Mouse (Mus musculus) regulatory T cell (primary cell): Measurements from ENCODE around the gene Gipc3.

ENCODE experiments used
- in situ Hi-C: fragments of 300-600 bp; cut with MboI, MseI; formaldehyde crosslinking; loops from one replicate; pipeline ENCODE4 v1.15.1; 2025; ENCODE audit warnings: high pct_unique_total_duplicates

Gene Gipc3

GRCm38 (mm10) chr10:81301321-81301720, 41.7 kb downstream of the Gipc3 start:
- in situ Hi-C loops, result no loop called here

- in situ Hi-C loops, result no loop called here
Observed at GRCm38 (mm10) chr10:81300352-81300907, 42.6 kb downstream of the Gipc3 start.

- in situ Hi-C loops, result no loop called here
Observed at GRCm38 (mm10) chr10:81299585-81300351, 43.3 kb downstream of the Gipc3 start.

- in situ Hi-C loops, result no loop called here
Observed at GRCm38 (mm10) chr10:81298369-81299100, 44.5 kb downstream of the Gipc3 start.

GRCm38 (mm10) chr10:81297845-81298244, 45.2 kb downstream of the Gipc3 start:
- in situ Hi-C loops, result no loop called here

- in situ Hi-C loops, result no loop called here
Observed at GRCm38 (mm10) chr10:81297246-81297645, 45.8 kb downstream of the Gipc3 start.

GRCm38 (mm10) chr10:81295185-81295584, 47.9 kb downstream of the Gipc3 start:
- in situ Hi-C loops, result no loop called here

- in situ Hi-C loops, result no loop called here
Observed at GRCm38 (mm10) chr10:81294442-81294841, 48.6 kb downstream of the Gipc3 start.

- in situ Hi-C loops, result no loop called here
Observed at GRCm38 (mm10) chr10:81293334-81294030, 49.6 kb downstream of the Gipc3 start.

- in situ Hi-C loops, result no loop called here
Observed at GRCm38 (mm10) chr10:81292554-81293333, 50.3 kb downstream of the Gipc3 start, which contains the start of gene Pip5k1c. Gene Pip5k1c, plus strand, starts transcription at chr10:81292963.

GRCm38 (mm10) chr10:81291511-81292104, 51.5 kb downstream of the Gipc3 start, which contains the start of gene Tjp3:
Gene Tjp3, minus strand, starts transcription at chr10:81291581.
- in situ Hi-C loops, result no loop called here

GRCm38 (mm10) chr10:81290698-81291460, 52.2 kb downstream of the Gipc3 start:
- in situ Hi-C loops, result no loop called here

- in situ Hi-C loops, result loop anchor here (5.0 kb wide), 1 partner anchor 57 kb away; no protein-coding TSS in a partner anchor
Observed at GRCm38 (mm10) chr10:81289811-81290210, 53.3 kb downstream of the Gipc3 start.

- in situ Hi-C loops, result loop anchor here (5.0 kb wide), 1 partner anchor 58 kb away; no protein-coding TSS in a partner anchor
Observed at GRCm38 (mm10) chr10:81289278-81289677, 53.8 kb downstream of the Gipc3 start.

GRCm38 (mm10) chr10:81288601-81289000, 54.5 kb downstream of the Gipc3 start:
- in situ Hi-C loops, result loop anchor here (5.0 kb wide), 1 partner anchor 59 kb away; no protein-coding TSS in a partner anchor

GRCm38 (mm10) chr10:81287513-81288157, 55.4 kb downstream of the Gipc3 start:
- in situ Hi-C loops, result loop anchor here (5.0 kb wide), 1 partner anchor 60 kb away; no protein-coding TSS in a partner anchor

GRCm38 (mm10) chr10:81286586-81286985, 56.5 kb downstream of the Gipc3 start:
- in situ Hi-C loops, result loop anchor here (5.0 kb wide), 1 partner anchor 61 kb away; no protein-coding TSS in a partner anchor

GRCm38 (mm10) chr10:81285694-81286450, 57.2 kb downstream of the Gipc3 start:
- in situ Hi-C loops, result loop anchor here (5.0 kb wide), 1 partner anchor 61 kb away; no protein-coding TSS in a partner anchor
